Mouse (Mus musculus) heart, postnatal 25 days (tissue): ENCODE data around the gene Mag. TPM values are rescaled to one million over a fixed set of nuclear protein-coding genes. Genes with fewer than 3 reads are reported as not detected.
"Not testable (repeated sequence)": the region's sequence is repeated elsewhere in the genome, so short reads cannot be mapped to it uniquely, and the experiment has no call there.

Experiments
- DNase-seq: peaks from one replicate; pipeline ENCODE4 v3.0.0; 2022; ENCODE audit warnings: low spot score
- intact Hi-C: fragments of 180-260 bp; cut with DNase I; formaldehyde crosslinking; loops from one replicate; pipeline ENCODE4 v1.15.1; 2025
- total RNA-seq, 2 experiments: library from RNA; stranded (reverse); gene quantifications; 2 replicates each; pipeline ENCODE4 v1.2.3; 2021

Mag gene
- under 1 TPM in 1 of 2 experiments, not detected in 1; 0.36 TPM for total RNA-seq

GRCm38 (mm10) chr7:30914732-30915131 lies at the start of gene Mag:
Gene Mag (minus strand): TSS chr7:30914873.
- no peak for DNase-seq
- intact Hi-C loops: no loop called here

GRCm38 (mm10) chr7:30964366-30964765 lies 49.7 kb upstream of the Mag start:
- intact Hi-C loops: no loop called here
- no peak for DNase-seq

GRCm38 (mm10) chr7:30962862-30963261 lies 48.2 kb upstream of the Mag start:
- intact Hi-C loops: no loop called here
- no peak for DNase-seq

GRCm38 (mm10) chr7:30959786-30960349 lies 45.2 kb upstream of the Mag start:
- DNase-seq: no peak
- intact Hi-C loops: loop anchor here (10.0 kb wide), 1 partner anchor 375 kb away; the partner anchor contains the start of gene Kmt2b

GRCm38 (mm10) chr7:30958866-30959487 lies 44.3 kb upstream of the Mag start:
- intact Hi-C loops: loop anchor here (10.0 kb wide), 1 partner anchor 374 kb away; the partner anchor contains the start of gene Kmt2b

GRCm38 (mm10) chr7:30958109-30958865 lies 43.6 kb upstream of the Mag start:
- DNase-seq: no peak
- intact Hi-C loops: loop anchor here (10.0 kb wide), 1 partner anchor 373 kb away; the partner anchor contains the start of gene Kmt2b

More at GRCm38 (mm10) chr7:30958866-30959487, 44.3 kb upstream of the Mag start:
- DNase-seq: no peak

GRCm38 (mm10) chr7:30957367-30957783 lies 42.7 kb upstream of the Mag start:
- DNase-seq: peak; percentile 91
- intact Hi-C loops: loop anchor here (10.0 kb wide), 1 partner anchor 373 kb away; the partner anchor contains the start of gene Kmt2b

- intact Hi-C loops: loop anchor here (10.0 kb wide), 1 partner anchor 372 kb away; the partner anchor contains the start of gene Kmt2b
- peak; percentile 66 for DNase-seq
These were observed 42.2 kb upstream of the Mag start, which contains the start of gene Usf2 for GRCm38 (mm10) chr7:30956756-30957366. Gene Usf2 (minus strand): TSS chr7:30956803.

- intact Hi-C loops: loop anchor here (10.0 kb wide), 1 partner anchor 372 kb away; the partner anchor contains the start of gene Kmt2b
- peak; percentile 31 for DNase-seq
These were observed 41.7 kb upstream of the Mag start for GRCm38 (mm10) chr7:30956357-30956751.

- intact Hi-C loops: loop anchor here (10.0 kb wide), 1 partner anchor 371 kb away; the partner anchor contains the start of gene Kmt2b
These were observed 41.1 kb upstream of the Mag start for GRCm38 (mm10) chr7:30955584-30956356.

GRCm38 (mm10) chr7:30954971-30955520 lies 40.4 kb upstream of the Mag start:
- intact Hi-C loops: loop anchor here (10.0 kb wide), 1 partner anchor 370 kb away; the partner anchor contains the start of gene Kmt2b

More at GRCm38 (mm10) chr7:30955584-30956356, 41.1 kb upstream of the Mag start:
- DNase-seq: peak; percentile 78

GRCm38 (mm10) chr7:30954036-30954435 lies 39.4 kb upstream of the Mag start:
- DNase-seq: no peak

More at GRCm38 (mm10) chr7:30954971-30955520, 40.4 kb upstream of the Mag start:
- no peak for DNase-seq

GRCm38 (mm10) chr7:30953459-30953858 lies 38.8 kb upstream of the Mag start:
- intact Hi-C loops: loop anchor here (10.0 kb wide), 1 partner anchor 369 kb away; the partner anchor contains the start of gene Kmt2b
- no peak for DNase-seq

More at GRCm38 (mm10) chr7:30954036-30954435, 39.4 kb upstream of the Mag start:
- intact Hi-C loops: loop anchor here (10.0 kb wide), 1 partner anchor 369 kb away; the partner anchor contains the start of gene Kmt2b

GRCm38 (mm10) chr7:30952441-30953265 lies 38.0 kb upstream of the Mag start:
- intact Hi-C loops: loop anchor here (10.0 kb wide), 1 partner anchor 368 kb away; the partner anchor contains the start of gene Kmt2b
- DNase-seq: no peak

GRCm38 (mm10) chr7:30949902-30950301 lies 35.2 kb upstream of the Mag start:
- not testable (repeated sequence) for DNase-seq
- intact Hi-C loops: loop anchor here (10.0 kb wide), 1 partner anchor 365 kb away; the partner anchor contains the start of gene Kmt2b

- no peak for DNase-seq
- intact Hi-C loops: no loop called here
These were observed 31.2 kb upstream of the Mag start for GRCm38 (mm10) chr7:30945876-30946275.

- intact Hi-C loops, DNase-seq: not testable (repeated sequence)
These were observed 30.8 kb upstream of the Mag start for GRCm38 (mm10) chr7:30945466-30945865.
